Mouse (Mus musculus): ENCODE data around the gene Zfp558. TPM values are rescaled to one million over a fixed set of nuclear protein-coding genes. Genes with fewer than 3 reads are reported as not detected.
"Not testable (repeated sequence)": the region's sequence is repeated elsewhere in the genome, so short reads cannot be mapped to it uniquely, and the experiment has no call there.

The Zfp558 gene
- total RNA-seq (2021): 1 to 10 TPM in 1 of 2 experiments, under 1 TPM in 1; 0.89 to 1.2 TPM
- long read RNA-seq, experiment 1: 0 reads
- long read RNA-seq, experiment 2: 0 reads

DNA sequence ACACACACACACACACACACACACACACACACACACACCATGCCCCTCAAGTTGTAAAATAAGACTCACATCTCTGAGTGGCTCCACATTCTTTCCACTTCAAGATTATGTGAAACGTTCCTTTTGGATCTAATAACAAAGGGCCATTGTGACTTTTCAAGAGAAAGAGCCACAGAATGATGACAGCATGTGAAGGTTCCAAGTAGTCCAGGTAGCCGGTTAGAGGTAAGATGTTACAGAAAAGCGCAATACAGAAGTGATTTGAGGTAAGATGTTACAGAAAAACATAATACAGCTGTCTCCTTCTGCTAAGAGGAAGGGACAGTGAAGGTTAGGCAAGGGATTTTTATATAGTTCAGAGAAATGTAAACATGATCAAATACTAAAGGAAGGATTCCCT, at the start of gene Zfp558, which contains the start of gene Mbd3l1:
Gene Zfp558 (minus strand): TSS at position 101 of the 400 bp plus-strand sequence.
Gene Mbd3l1 (plus strand): TSS at position 192 of the 400 bp plus-strand sequence.
- DNase-seq: no peak

GRCm38 (mm10) chr9:18508098-18508497, 30.0 kb upstream of the Zfp558 start:
- DNase-seq: no peak

- DNase-seq: peak; percentile 74
Measured at GRCm38 (mm10) chr9:18473324-18474128, 4.5 kb downstream of the Zfp558 start.

DNA sequence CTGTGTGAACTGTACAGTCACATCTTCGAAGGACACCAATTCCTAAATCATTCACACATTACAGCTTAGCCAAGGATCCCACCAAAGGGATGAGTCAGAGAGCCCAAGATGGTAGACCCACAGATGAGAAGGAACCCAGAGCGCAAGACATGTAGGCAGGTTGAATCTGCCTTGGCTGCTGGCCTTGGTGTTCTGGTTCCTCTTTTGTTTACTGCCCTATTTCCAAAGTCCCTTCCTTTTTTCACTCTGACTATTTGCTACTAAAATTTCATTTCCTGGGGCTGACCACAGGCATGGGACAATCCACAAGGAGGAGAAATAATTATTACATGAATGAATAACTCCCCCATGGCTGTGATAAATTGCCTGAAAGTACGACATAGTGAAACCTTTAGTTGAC, 10.1 kb downstream of the Zfp558 start:
- no peak for DNase-seq

DNA sequence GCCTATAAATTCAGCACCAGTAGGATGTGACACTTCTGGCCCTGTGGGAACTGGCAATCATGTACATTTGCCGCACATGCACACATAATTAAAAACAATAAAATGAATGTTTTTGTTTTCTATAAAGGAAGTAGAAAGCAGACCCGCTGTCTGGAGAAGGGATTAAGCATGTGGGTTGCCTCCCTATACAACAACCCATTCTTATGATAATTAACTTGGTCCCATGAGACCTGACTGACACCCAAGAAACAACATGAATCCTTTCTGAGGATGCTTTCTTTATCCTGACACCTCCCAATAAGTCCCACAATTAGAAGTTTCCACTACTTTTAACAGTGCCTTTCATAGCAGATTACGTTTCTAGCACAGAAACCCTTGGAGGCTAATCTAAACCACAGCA, 10.7 kb downstream of the Zfp558 start:
- DNase-seq: no peak

GRCm38 (mm10) chr9:18456520-18456919, 21.5 kb downstream of the Zfp558 start:
- DNase-seq: no peak

DNA sequence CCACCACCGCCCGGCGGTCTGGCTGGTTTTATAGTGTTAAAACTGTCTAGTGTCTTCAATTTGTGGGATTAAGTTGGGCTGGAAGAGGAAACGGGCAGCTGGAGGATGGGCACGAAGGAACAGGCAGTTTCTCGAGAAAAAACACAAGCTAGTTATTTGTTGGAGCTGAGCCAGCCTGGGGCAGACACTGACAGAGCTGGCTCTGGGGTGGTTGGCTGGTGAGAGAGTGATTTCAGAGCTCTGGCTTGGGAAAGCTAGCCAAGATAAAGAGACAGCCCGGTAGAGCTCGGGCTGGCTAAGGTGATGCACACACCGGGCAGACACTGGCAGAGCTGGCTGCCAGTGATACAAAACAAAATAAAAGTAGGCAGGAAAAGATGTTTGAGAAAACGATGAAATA, 46.4 kb downstream of the Zfp558 start:
- DNase-seq: peak; percentile 13 to 15

DNA sequence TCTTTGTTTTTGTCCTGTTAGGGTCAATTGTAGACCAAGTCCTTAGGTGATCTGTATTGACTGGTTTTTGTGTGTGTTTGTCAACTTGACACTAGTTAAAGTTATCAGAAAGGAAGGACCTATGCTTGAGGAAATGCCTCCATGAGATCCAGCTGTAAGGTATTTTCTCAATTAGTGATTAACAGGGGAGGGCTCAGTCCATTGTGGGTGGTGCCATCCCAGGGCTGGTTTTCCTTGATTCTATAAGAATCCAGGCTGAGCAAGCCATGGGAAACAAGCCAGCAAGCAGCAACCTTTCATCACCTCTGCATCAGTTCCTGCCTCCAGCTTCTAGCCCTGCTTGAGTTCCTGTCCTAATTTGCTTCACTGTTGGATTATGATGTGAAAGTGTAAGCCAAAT, 47.7 kb downstream of the Zfp558 start, which contains the start of gene Mbd3l2:
Gene Mbd3l2 (plus strand): TSS at position 301 of the 400 bp plus-strand sequence.
- DNase-seq: no peak

- DNase-seq: not testable (repeated sequence)
Measured at GRCm38 (mm10) chr9:18412371-18412770, 65.7 kb downstream of the Zfp558 start.

Small RNA genes within 50 kb of the gene (microRNA-seq; reads per million reads assigned to microRNA genes)
- gene Gm22854: not detected

Other genes with a start within 250 kb of the Zfp558 start
- 100 to 1,000 TPM in 1 of 2 experiments, 10 to 100 TPM in 1; 71.3 to 116 TPM for gene Chordc1, start 186.1 kb downstream of the Zfp558 start, total RNA-seq (2021)
- gene Naalad2, start 75.3 kb downstream of the Zfp558 start, total RNA-seq (2021): 1 to 10 TPM; 3.9 to 4.3 TPM
- gene Ubtfl1, start 73.8 kb downstream of the Zfp558 start, total RNA-seq (2021): not detected
- not detected for gene Mbd3l2, start 47.6 kb downstream of the Zfp558 start, total RNA-seq (2021)
- gene Mbd3l1, start 91 bp upstream of the Zfp558 start, total RNA-seq (2021): not detected
- gene Muc16, start 196.3 kb upstream of the Zfp558 start, total RNA-seq (2021): 1 to 10 TPM; 2.6 to 3.2 TPM